Mouse (Mus musculus): ENCODE data around the gene 6430571L13Rik.
A peak's percentile ranks its signal among the peaks of the same experiment; 100 is the strongest.

6430571L13Rik gene

GRCm38 (mm10) chr9:107340911-107341645, 676 bp downstream of the 6430571L13Rik start:
- DNase-seq (ENCODE audit: low read depth), result peak; percentile 21

DNA sequence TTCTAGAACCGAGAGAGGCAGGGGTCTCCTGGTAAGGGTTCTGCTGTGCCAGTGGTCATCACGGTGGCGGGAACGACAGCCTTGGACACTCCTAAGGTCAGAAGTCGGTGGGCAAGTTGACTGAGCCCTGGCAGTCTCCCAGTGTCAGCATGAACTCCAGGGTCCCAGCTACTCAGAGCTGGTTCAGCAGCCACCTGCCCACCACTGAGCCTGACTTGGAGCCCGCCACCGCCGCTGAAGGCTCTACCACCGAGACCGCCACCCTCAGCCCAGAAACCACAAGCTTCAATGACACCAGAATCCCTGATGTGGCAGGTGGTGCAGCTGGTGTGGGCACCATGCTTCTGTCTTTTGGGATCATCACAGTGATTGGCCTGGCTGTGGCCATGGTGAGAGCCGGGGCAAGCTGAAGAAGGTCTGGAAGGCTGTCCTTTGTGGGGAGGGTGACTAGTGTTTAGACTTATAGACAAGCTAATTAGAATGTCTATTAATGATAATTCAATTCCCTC, 1.9 kb downstream of the 6430571L13Rik start:
- no peak for DNase-seq (ENCODE audit: low read depth)

GRCm38 (mm10) chr9:107343146-107343943, 2.9 kb downstream of the 6430571L13Rik start:
- DNase-seq (ENCODE audit: low read depth), result no peak

GRCm38 (mm10) chr9:107344027-107344426, 3.6 kb downstream of the 6430571L13Rik start:
- no peak for DNase-seq (ENCODE audit: low read depth)

- no peak for DNase-seq (ENCODE audit: low read depth)
Measured at GRCm38 (mm10) chr9:107346081-107346480, 5.7 kb downstream of the 6430571L13Rik start.

- DNase-seq (ENCODE audit: low read depth), result no peak
Measured at GRCm38 (mm10) chr9:107347586-107348183, 7.3 kb downstream of the 6430571L13Rik start.

DNA sequence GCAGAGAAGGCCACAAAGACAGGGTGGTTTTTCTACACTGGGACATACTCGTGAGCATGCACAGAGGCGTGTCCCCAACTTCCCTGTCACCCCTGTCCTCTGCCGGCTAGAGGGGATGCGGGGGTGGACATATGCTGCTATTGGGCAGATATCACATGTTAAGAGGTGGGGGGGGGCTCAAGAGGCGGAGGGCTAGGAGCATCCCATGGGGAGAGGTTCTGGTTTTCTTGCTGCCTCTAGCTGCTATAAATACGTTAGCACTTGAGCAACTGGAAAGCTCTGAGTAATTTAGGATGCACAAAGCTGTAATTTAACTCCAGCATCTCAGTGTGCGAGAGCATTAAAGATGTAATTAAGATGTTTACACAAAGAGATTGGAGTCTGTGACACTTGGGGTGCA, 8.9 kb downstream of the 6430571L13Rik start:
- no peak for DNase-seq (ENCODE audit: low read depth)

GRCm38 (mm10) chr9:107354826-107355225, 14.4 kb downstream of the 6430571L13Rik start:
- DNase-seq (ENCODE audit: low read depth), result no peak

DNA sequence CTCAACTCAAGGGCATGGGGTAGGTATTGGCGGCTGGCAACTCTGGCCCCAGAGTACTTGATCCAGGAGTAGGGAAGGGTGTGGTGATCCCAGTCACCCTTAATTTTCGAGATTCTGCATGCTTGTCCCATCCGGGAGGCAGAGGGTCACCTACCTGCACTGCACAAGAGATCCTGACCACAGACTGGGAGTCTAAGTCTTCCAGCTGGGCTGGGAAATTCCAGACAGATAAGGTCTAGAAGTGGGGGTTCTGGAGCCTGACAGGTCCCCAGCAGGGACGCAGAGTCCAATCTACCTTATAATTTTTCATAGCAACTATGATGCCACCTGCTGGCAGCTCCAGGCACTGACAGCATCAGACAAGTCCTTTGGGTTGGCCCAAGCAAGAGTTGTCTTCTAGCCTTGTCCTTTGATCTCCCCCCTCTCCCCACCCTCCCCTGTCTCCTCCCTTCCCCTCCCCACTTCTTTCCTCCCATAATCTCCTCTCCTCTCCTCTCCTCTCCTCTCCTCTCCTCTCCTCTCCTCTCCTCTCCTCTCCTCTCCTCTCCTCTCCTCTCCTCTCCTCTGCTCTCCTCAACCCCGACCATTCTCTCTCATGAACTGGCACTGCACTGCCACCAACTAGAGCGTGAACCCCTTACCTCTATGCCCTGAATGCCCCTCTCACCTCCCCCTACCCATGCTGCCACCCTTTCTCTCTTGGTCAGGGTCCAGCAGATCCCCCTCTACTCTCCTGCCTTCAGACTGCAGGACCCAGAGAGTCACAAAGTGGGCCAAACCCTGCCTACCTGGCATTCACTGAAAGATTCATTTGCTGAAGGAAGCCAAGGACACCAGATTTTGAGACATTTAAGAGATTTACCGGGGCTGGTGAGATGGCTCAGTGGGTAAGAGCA, 15.7 kb downstream of the 6430571L13Rik start:
- peak; percentile 80 for DNase-seq (ENCODE audit: low read depth)

DNA sequence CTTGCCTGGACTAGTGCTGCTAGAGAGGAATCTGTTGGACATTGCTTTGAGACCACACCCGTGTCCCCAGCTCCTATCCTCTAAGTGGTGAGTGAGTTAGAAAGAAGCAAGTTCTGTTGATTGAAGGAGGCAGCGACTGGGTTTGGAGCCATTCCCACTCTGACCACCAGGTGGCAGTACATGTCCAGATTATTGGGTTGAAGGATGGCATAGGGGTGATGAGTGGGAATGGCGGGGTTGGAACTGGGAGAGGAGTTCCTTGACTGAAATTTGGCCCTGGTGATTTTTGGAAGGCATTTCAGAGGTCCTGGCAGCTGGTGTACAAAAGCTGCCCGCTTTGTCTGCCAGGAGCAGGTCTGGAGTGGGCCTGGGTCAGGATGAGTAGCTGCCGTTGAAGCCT, 17.2 kb downstream of the 6430571L13Rik start:
- peak; percentile 83 for DNase-seq (ENCODE audit: low read depth)

DNA sequence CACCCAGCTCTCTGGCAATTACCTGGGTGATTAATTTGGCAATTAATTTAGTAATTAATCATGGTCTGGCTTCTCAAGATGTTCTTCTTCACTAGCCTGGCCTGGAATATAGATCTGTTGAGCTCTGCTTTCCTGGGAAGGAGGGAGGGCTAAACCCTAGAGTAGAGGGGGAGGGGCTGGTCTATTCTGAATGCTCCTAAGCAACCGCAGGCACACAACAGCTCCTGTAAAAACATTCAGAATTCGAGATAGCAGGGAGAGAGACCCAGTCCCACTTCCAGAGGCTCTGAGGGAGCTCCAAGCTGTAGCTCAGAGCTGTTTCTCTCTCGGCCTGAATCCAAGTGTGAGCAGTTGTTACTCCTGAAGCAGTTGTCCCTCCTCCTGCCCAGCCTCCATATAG, 20.6 kb downstream of the 6430571L13Rik start:
- no peak for DNase-seq (ENCODE audit: low read depth)

- peak; percentile 72 for DNase-seq (ENCODE audit: low read depth)
Measured at GRCm38 (mm10) chr9:107366644-107367043, 26.2 kb downstream of the 6430571L13Rik start.

DNA sequence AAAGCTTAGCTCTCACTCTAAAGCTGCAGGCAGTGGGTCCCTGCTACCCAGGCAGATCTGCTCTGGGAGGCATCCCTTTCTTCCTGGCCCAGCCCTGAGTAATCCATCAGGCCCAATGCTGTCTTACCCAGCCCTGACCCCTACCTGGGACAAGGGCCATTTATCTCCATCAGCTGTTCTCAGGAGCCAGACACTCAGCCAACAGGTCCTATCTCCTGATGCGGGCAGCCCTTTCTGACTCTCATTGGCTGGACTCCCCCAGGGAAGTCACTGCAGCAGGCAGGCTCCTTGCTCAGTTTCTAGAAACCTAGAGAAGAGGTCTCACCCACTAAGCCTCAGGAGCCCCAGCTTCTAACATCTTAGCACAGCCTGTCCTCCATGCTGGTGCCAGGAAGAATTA, 27.9 kb downstream of the 6430571L13Rik start:
- no peak for DNase-seq (ENCODE audit: low read depth)

DNA sequence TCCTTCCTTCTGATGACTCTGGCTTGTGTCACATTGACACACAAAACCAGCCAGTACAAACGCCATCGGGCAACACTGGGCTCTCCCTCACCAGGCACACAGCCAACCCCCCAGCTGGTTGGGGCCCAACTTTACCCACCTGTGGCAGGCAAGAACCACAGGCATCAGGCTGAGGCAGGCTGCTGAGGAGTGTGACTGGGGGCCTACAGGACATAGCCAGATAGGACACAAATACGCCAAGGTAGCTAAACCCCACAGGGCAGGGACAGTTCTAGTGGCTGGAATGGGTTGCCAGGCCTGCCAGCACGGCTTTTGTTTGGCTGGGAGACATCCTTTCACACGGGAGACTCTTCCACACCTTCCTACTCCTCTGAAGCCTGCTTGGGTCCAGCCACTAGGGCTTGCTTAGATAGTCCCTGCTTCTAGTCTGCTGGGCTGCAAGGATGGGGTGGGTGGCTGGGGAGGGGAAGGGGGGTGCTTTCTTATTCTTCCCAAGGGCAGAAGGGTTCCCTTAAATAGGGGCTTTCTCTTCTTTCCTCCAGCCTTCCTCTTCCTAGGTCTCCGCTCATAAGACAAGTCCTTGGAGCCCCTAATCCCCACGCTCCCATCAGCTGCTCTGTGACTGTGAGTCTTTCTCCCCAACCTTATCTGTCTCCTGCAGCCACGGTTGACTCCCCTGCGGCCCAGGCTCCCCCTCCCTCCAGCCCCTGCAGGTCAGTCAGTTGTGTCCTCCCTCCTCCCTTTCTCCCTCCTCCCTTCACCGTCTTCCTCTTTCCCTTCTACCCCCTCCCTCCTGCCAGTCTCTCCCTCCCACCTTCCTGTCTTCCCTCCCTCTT, 29.1 kb downstream of the 6430571L13Rik start:
- no peak for DNase-seq (ENCODE audit: low read depth)

GRCm38 (mm10) chr9:107370106-107370463, 29.7 kb downstream of the 6430571L13Rik start:
- no peak for DNase-seq (ENCODE audit: low read depth)

DNA sequence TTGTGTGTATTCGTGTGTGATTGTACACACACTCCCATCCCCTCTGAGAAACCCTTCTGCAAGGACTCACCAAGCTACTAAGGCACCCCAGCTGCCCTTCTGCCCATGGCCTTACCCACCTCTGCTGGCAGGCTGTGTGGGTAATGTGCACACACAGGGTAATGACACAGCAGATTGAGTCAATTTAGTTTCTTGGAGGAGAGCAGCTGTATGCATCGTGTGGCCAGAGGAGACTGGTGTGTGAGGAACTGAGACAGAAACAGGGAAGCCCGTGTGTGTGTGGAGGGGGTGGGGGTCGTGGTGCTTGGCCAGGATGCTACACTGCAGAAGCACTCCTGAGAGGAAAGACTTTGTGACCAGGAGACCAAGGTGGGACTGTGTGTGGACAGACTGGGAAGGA, 32.0 kb downstream of the 6430571L13Rik start:
- DNase-seq (ENCODE audit: low read depth), result no peak

GRCm38 (mm10) chr9:107374623-107375022, 34.2 kb downstream of the 6430571L13Rik start:
- peak; percentile 23 for DNase-seq (ENCODE audit: low read depth)

- no peak for DNase-seq (ENCODE audit: low read depth)
Measured at GRCm38 (mm10) chr9:107375451-107375850, 35.0 kb downstream of the 6430571L13Rik start.

DNA sequence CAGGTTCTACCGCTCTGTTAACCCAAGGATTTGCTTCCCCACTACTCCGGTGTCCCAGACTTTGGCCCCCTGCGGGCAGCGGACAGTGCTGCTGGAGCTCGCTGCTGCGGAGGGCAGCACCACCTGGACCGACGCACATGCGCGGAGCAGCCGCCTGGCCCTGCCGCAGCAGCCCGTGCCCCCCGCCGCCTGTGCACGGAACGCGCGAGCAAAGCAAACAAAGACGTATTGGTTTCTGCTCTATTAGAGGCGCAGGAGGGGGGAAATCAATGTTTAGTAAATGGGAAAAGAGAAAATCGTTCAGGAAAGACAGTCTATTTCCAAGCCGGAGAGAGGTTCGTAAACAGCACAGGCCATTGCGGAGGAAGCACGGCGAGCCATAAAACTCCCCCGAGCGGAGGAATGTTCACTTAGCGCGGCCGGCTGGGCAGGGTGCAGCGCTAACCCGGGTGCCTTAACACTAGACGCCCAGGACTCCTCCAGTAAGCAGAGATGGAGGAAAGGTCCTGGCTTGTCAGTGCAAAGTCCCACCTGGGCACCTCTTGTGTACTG, 37.6 kb downstream of the 6430571L13Rik start:
- no peak for DNase-seq (ENCODE audit: low read depth)

GRCm38 (mm10) chr9:107381723-107382122, 41.3 kb downstream of the 6430571L13Rik start:
- no peak for DNase-seq (ENCODE audit: low read depth)

Data from naive thymus-derived CD4-positive, alpha-beta T cell, adult 2 months (primary cell).